Mouse (Mus musculus): ENCODE results near the gene Ly75. TPM values are rescaled to one million over a fixed set of nuclear protein-coding genes. Genes with fewer than 3 reads are reported as not detected.

Gene Ly75
- polyA plus RNA-seq, 1 experiment from 2014 or later, result 2.1 TPM

DNA sequence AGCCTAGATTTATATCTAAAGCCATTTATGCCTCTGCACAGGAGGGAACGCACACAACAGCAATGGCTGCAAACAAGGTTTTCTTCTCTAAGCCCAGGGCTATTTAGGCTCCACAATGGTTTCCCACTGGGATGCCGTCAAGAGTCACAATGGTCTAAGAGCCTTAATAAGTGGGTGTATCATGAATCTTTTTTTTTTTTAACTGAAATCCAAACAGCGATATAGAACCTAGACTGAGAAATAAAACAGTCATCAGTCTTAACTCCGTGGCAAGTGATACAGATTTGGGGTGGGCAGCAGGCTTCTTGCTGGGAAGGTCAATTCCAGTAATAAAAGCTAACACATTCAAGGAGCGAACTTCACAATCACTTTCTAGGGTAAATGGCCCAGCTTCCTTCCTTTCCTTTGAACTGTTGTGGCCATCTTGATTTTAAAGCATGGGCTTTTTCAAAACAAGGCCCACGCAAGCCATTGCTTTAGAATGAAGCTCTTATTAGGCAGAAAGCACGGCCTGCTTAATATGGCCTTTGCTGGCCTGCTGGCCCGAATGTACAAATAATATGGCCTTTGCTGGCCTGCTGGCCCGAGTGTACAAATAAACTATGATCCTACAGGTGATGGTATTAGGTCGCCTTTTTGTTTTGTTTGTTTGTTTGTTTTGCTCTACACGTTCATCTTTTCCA is 39.4 kb downstream of the Ly75 start:
- H3K4me2 ChIP-seq (replicated peaks), result no peak overlapping the region
- no peaks in the 10 kb centered on the region for H3K9me3 ChIP-seq (replicated peaks)
- H3K27ac ChIP-seq, result no peak overlapping the region
- H3K27me3 ChIP-seq, result no peaks in the 10 kb centered on the region
- no peak overlapping the region for H3K9ac ChIP-seq
- no peak overlapping the region for H3K4me3 ChIP-seq
- WGBS, result 33% methylated on average over 11 of the region's 11 CpGs
- H3K36me3 ChIP-seq, result no peaks in the 10 kb centered on the region
- H3K4me1 ChIP-seq, result peaks cover 3% of the 10 kb centered on the region; the same call in 1 of the 2 replicates
- peak; percentile 35; the same call in 1 of the 2 replicates for ATAC-seq (ENCODE audit: low FRiP score)

DNA sequence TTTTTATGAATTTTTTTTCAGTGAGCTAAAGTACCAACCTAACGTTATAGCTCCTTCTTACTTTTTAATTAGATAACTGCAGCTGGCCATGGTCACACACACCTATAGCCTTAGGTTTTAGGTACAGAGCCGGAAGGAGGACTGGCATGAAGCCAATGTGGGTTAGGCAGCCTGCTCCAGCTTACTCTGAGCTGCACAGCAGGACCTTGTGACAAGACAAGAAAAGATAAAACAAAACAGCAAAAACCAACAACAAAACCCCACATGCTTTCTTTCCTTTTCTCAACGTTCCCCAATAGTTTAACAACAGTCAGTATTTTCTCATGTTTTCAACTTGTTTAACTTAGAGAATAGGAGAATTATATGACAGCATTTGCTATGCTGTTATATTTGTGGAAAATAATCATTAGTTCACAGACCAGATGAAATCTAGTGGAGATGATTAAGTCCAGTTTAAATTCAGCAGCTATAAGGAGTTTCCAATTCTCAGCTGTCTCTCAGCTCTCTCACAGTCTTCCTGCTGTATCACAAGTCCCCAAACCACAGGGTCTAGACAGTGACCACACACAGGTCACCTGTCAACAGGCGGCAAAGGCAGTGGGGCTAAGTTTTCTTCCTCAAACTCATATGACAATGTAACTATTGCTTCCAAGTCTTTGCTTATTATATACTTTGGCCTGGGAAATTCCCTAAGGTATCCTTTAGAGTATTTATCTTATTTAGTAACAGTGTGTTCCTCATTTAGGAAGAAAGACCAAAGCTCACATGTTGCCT is 40.8 kb downstream of the Ly75 start:
- H3K9me3 ChIP-seq (replicated peaks), result no peaks in the 10 kb centered on the region
- no peak overlapping the region for H3K4me3 ChIP-seq
- H3K36me3 ChIP-seq, result no peaks in the 10 kb centered on the region
- no peak for ATAC-seq (ENCODE audit: low FRiP score)
- 63% methylated on average over 4 of the region's 4 CpGs for WGBS
- H3K9ac ChIP-seq, result no peak overlapping the region
- H3K4me2 ChIP-seq (replicated peaks), result no peak overlapping the region
- no peak overlapping the region for H3K27ac ChIP-seq
- H3K27me3 ChIP-seq, result no peaks in the 10 kb centered on the region
- peaks cover 3% of the 10 kb centered on the region; the same call in 1 of the 2 replicates for H3K4me1 ChIP-seq

DNA sequence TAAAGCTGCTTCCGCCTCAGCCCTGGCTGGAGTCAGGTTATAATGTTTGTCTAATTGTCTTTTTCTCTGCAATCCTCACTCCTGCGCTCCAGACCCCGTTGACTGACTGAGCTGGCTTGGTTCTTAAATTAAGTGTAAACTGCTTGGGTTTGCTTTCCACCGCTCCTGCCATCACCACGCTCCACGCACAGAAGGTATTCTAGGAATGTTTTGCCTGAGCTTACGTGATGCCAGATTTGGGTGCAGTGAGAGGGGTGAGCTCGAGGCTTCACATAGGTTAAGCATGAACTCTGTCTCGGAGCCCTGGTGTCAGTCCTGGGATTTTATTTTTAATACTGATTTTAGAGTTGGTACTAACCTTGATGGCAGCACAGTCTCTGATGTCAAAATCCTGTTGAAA is 45.2 kb downstream of the Ly75 start:
- no peaks in the 10 kb centered on the region for H3K4me1 ChIP-seq
- H3K9ac ChIP-seq, result no peak overlapping the region
- no peak overlapping the region for H3K4me3 ChIP-seq
- no peak for ATAC-seq (ENCODE audit: low FRiP score)
- H3K27ac ChIP-seq, result no peak overlapping the region
- H3K9me3 ChIP-seq (replicated peaks), result no peaks in the 10 kb centered on the region
- no peak overlapping the region for H3K4me2 ChIP-seq (replicated peaks)
- whole genome bisulfite sequencing, result 43% methylated on average over 9 of the region's 9 CpGs
- H3K36me3 ChIP-seq, result no peaks in the 10 kb centered on the region
- no peaks in the 10 kb centered on the region for H3K27me3 ChIP-seq

DNA sequence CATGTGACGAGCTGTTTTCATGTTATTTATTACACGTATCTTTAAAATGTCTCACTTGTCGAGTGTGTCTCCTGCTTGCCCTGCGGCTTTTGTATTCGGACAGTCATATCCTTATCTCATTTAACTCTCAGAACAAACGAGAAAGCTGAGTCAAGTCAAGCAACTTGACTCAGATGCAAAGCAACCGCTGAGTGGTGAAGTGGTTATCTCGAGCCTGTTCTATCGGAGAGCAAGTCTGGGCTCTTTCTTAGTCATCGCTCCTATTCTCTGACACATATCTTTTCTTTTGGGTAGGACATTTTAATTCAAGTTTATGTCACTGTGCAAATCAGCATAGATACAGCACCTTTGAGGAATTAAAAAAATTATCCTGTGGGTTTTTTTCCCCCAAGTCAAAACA is 54.5 kb downstream of the Ly75 start:
- H3K27ac ChIP-seq, result no peak overlapping the region
- WGBS, result 94% methylated on average over 10 of the region's 10 CpGs
- no peak for ATAC-seq (ENCODE audit: low FRiP score)

DNA sequence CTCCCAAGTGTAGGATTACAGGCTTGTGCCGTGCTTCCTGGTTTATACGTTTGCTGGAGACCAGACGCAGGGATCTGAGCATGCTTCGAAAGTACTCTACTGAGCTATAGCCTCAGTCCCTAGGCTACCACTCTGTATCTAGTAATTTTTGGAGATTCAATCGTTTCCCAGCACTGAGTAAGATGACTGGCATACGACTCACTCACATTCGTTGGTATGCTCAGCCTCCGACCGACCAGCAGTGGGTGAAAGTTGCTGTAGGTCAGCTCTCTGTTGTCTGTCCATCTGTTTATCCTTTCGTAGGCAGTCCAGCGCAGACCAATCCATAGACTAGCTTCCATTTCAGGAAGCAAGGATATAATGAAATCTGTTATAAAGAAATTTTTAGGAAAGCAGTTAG is 55.5 kb downstream of the Ly75 start:
- no peak for ATAC-seq (ENCODE audit: low FRiP score)
- no peaks in the 10 kb centered on the region for H3K36me3 ChIP-seq
- 90% methylated on average over 11 of the region's 11 CpGs for WGBS

More for the DNA sequence above, 54.5 kb downstream of the Ly75 start:
- Histone ChIP-seq H3K27me3 (no peaks in the 10 kb centered on the region), H3K4me3 (no peak overlapping the region), H3K9ac (no peak overlapping the region), H3K9me3 (replicated peaks) (no peaks in the 10 kb centered on the region), H3K4me1 (no peaks in the 10 kb centered on the region), H3K4me2 (replicated peaks) (no peak overlapping the region), H3K36me3 (no peaks in the 10 kb centered on the region)

DNA sequence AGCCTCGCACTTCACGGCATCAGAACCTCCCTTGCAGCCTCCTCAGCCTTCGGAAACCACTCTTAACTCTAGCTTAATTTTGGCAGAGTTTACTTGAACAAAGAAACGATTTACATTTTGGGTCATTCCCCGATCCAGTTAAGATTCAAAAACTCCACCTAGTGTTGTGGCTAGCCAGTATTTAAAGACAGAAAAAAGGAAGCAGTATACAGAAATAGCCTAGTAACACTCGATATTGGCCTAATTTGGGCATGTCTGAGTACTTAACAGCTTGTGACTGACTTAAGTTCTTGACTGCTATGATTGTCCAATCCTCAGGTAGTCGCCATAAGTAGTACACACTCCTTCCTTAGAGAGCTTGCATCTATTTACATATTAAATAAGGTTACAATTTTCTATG is 56.2 kb downstream of the Ly75 start:
- Histone ChIP-seq H3K36me3 (no peaks in the 10 kb centered on the region), H3K9ac (no peak overlapping the region), H3K9me3 (replicated peaks) (no peaks in the 10 kb centered on the region), H3K4me3 (no peak overlapping the region), H3K4me2 (replicated peaks) (no peak overlapping the region), H3K4me1 (no peaks in the 10 kb centered on the region), H3K27ac (no peak overlapping the region), H3K27me3 (no peaks in the 10 kb centered on the region)
- ATAC-seq (ENCODE audit: low FRiP score), result no peak
- WGBS, result 89% methylated on average over 7 of the region's 7 CpGs

More for the DNA sequence above, 55.5 kb downstream of the Ly75 start:
- H3K4me2 ChIP-seq (replicated peaks), result no peak overlapping the region
- no peaks in the 10 kb centered on the region for H3K9me3 ChIP-seq (replicated peaks)
- no peak overlapping the region for H3K4me3 ChIP-seq
- no peak overlapping the region for H3K27ac ChIP-seq
- no peaks in the 10 kb centered on the region for H3K27me3 ChIP-seq
- H3K4me1 ChIP-seq, result no peaks in the 10 kb centered on the region
- H3K9ac ChIP-seq, result no peak overlapping the region

DNA sequence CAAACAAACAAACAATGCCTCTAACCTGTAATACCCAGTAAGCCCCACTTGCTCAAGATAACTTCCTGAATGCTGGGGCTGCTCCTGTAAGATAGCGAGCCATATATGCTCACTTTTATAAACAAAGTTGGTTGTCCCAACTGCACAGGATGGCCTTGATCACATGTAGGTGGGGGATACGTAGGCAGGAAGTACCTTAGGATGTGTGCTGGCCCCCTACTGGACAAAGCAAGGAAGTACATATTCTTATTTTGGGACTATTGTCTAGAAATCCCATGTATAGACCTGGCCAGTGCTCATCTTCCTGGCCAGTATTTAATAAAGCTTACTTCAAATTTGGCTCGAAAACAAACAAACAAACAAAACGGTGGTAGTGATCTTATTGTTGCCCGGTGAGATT is 59.7 kb downstream of the Ly75 start:
- H3K36me3 ChIP-seq, result no peaks in the 10 kb centered on the region
- H3K9me3 ChIP-seq (replicated peaks), result no peaks in the 10 kb centered on the region
- H3K27ac ChIP-seq, result no peak overlapping the region
- no peak for ATAC-seq (ENCODE audit: low FRiP score)
- H3K4me1 ChIP-seq, result no peaks in the 10 kb centered on the region
- 87% methylated on average over 5 of the region's 5 CpGs for WGBS
- H3K4me2 ChIP-seq (replicated peaks), result no peak overlapping the region
- no peaks in the 10 kb centered on the region for H3K27me3 ChIP-seq
- H3K9ac ChIP-seq, result no peak overlapping the region
- H3K4me3 ChIP-seq, result no peak overlapping the region

DNA sequence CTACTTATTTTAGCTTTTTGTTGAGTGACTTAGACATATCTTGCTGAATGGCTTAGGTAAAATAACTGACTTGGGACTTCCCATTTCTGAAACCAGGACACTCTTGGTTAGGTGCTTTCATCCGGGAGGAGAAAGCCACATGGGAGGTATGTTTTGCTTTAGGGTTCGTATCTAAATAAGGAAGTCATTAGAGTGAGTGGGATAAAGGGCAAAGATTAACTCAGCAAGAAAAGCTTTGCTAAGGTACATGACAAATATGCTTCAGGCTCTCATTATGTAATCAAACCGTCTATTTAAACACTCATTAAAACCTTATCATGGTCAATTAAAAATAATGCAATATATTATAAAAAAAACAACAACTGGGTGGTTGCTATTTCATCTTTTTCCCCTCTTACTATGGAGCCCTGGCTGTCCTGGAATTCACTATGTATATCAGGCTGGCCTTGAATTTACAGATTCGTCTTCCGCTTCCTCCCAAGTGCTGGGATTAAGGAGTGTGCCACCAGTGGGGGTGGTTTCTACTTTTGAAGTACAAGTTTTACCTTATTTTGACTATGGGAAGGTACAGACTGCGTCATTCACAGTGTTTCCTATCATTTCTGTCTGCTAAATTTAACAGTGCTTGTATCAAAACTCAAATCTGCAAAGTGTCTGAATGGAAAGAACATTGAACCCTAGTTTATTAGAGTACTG is 60.9 kb downstream of the Ly75 start:
- no peak for ATAC-seq (ENCODE audit: low FRiP score)
- Histone ChIP-seq H3K9ac (no peak overlapping the region), H3K4me1 (no peaks in the 10 kb centered on the region), H3K27ac (no peak overlapping the region), H3K9me3 (replicated peaks) (no peaks in the 10 kb centered on the region), H3K27me3 (no peaks in the 10 kb centered on the region), H3K36me3 (no peaks in the 10 kb centered on the region), H3K4me3 (no peak overlapping the region), H3K4me2 (replicated peaks) (no peak overlapping the region)
- 78% methylated on average over 6 of the region's 6 CpGs for WGBS

DNA sequence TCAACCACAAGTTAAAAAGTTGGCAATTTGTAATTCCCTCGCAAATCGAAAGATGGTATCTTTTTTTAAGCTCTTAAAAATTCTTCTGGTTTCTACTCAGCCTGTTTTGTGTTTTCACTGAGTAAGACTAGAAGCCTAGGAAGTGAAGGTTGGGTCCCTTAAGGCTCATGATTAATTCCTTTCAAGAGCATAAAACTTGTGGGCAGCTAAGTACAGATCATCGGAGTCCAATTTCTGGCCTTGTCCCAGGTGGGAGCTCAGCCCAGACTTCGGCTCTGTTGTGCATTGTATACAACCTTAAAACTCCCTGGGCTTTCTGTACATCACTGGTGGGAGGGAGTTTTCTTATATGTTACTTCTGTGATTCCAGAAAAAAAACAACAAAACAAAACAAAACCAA is 79.3 kb downstream of the Ly75 start:
- H3K27me3 ChIP-seq, result no peaks in the 10 kb centered on the region
- no peak overlapping the region for H3K4me2 ChIP-seq (replicated peaks)
- no peak for ATAC-seq (ENCODE audit: low FRiP score)
- no peaks in the 10 kb centered on the region for H3K4me1 ChIP-seq
- no peak overlapping the region for H3K27ac ChIP-seq
- no peaks in the 10 kb centered on the region; the same call in 1 of the 2 replicates for H3K36me3 ChIP-seq
- 83% methylated on average over 4 of the region's 4 CpGs for WGBS
- H3K9ac ChIP-seq, result no peak overlapping the region
- no peaks in the 10 kb centered on the region for H3K9me3 ChIP-seq (replicated peaks)
- H3K4me3 ChIP-seq, result no peak overlapping the region

DNA sequence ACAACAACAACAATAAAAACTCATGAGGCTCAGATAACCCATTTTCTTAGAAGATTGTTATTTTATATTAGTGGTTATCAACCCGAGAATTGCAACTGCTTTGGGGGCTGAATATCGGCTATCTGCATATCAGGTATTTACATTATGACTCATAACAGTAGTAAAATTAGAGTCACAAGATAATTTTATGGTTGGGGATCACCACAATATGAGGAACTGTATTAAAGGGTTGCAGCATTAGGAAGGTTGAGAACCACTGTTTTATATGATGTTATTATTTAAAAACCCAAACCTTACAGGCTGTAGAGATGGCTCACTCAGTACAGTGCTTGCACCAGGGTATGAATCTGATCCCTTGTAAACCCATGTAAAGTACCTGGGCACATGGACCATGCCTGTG is 83.8 kb downstream of the Ly75 start:
- no peak for ATAC-seq (ENCODE audit: low FRiP score)
- 97% methylated on average over 2 of the region's 2 CpGs for WGBS
- Histone ChIP-seq H3K9me3 (replicated peaks) (0 out of 2 replicates have a peak, but pooled peaks cover 2% of the 10 kb centered on the region), H3K9ac (no peak overlapping the region), H3K36me3 (no peaks in the 10 kb centered on the region), H3K4me1 (no peaks in the 10 kb centered on the region), H3K4me3 (no peak overlapping the region), H3K4me2 (replicated peaks) (no peak overlapping the region), H3K27me3 (no peaks in the 10 kb centered on the region), H3K27ac (no peak overlapping the region)

DNA sequence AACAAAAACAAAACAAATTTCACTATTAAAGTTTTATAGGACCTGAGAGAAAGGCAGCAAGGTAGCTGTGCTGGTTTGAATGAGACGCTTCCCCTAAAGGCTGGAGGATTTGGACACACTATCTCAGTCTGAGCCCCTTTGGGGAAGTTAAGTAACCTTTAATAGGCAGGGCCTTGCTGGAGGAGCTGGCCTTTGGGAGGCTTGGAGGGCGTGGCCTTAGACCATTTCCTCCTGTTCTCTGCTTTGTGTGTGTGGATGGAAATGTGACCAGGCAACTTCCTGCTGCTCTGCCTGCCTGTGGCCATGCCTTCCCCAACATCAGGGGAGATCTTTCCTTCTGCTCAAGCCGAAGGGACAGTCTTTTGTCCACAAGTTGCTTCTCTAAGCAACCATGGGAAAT is 84.8 kb downstream of the Ly75 start:
- Histone ChIP-seq H3K9ac (no peak overlapping the region), H3K4me3 (no peak overlapping the region), H3K36me3 (no peaks in the 10 kb centered on the region), H3K4me2 (replicated peaks) (no peak overlapping the region), H3K27ac (no peak overlapping the region), H3K9me3 (replicated peaks) (0 out of 2 replicates have a peak, but pooled peaks cover 2% of the 10 kb centered on the region), H3K4me1 (no peaks in the 10 kb centered on the region), H3K27me3 (no peaks in the 10 kb centered on the region)
- 80% methylated on average over 3 of the region's 3 CpGs for WGBS
- ATAC-seq (ENCODE audit: low FRiP score), result no peak

DNA sequence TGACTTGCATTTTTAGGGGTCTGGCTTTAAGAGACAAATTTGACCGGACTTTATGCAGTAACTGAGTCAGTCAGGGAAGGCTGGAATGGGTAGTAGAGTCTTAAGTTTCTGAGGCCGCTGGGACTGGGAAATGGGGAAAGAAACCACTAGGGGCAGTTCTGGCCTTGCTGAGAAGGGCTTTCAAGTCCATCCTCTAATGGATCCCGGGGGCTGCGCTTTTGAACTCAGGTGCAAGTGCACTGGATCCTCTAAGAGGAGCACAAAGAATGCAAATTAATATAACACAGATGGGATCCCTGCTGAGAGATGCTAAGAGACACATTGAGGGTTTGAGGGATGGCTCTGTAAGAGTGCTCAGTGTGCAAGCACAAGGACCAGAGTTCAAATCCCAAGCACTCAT is 91.7 kb downstream of the Ly75 start:
- H3K4me1 ChIP-seq, result no peaks in the 10 kb centered on the region
- no peak overlapping the region for H3K27ac ChIP-seq
- H3K9me3 ChIP-seq (replicated peaks), result 0 out of 2 replicates have a peak, but pooled peaks cover 2% of the 10 kb centered on the region
- H3K4me2 ChIP-seq (replicated peaks), result no peak overlapping the region
- no peaks in the 10 kb centered on the region for H3K36me3 ChIP-seq
- no peak overlapping the region for H3K9ac ChIP-seq
- H3K27me3 ChIP-seq, result no peaks in the 10 kb centered on the region
- no peak overlapping the region for H3K4me3 ChIP-seq
- 85% methylated on average over 4 of the region's 4 CpGs for WGBS
- ATAC-seq (ENCODE audit: low FRiP score), result no peak
